Mouse (Mus musculus) hindbrain, postnatal 0 days (tissue): ENCODE measurements around the gene Fam71e1. TPM values are rescaled to one million over a fixed set of nuclear protein-coding genes. Genes with fewer than 3 reads are reported as not detected.

ENCODE experiments used
- ATAC-seq: fragments of 200-750 bp; cut with Nextera tagmentation; 2 replicates; pipeline ENCODE4 v1.8.0; 2017; ENCODE audit warnings: mild to moderate bottlenecking, moderate TSS enrichment, moderate library complexity
- DNase-seq: peaks from one replicate; pipeline ENCODE4 v3.0.0-alpha.2; 2015; ENCODE audit warnings: low spot score
- H3K27ac ChIP-seq: fragments of 300-500 bp; sonication (generic); 2 replicates; pipeline ENCODE4 v1.5.1; 2014; ENCODE audit warnings: mild to moderate bottlenecking
- H3K27me3 ChIP-seq: fragments of 300-500 bp; sonication (generic); 2 replicates; pipeline ENCODE4 v1.6.1; 2014; ENCODE audit warnings: low read length, mixed read lengths; ENCODE audit not compliant: insufficient read depth
- H3K36me3 ChIP-seq: fragments of 300-500 bp; sonication (generic); 2 replicates; pipeline ENCODE4 v1.6.1; 2014; ENCODE audit warnings: low read length, mixed read lengths; ENCODE audit not compliant: insufficient read depth
- H3K4me1 ChIP-seq: fragments of 300-500 bp; sonication (generic); 2 replicates; pipeline ENCODE4 v1.6.1; 2014; ENCODE audit warnings: antibody characterized with exemption, low read length, mixed read lengths; ENCODE audit not compliant: insufficient read depth
- H3K4me2 ChIP-seq: fragments of 300-500 bp; sonication (generic); 2 replicates; pipeline ENCODE4 v1.6.1; 2014; ENCODE audit warnings: low read depth, mild to moderate bottlenecking, low read length, moderate library complexity, mixed read lengths
- H3K4me3 ChIP-seq: fragments of 300-500 bp; sonication (generic); 2 replicates; pipeline ENCODE4 v1.5.1; 2014; ENCODE audit warnings: low read length
- H3K9ac ChIP-seq: fragments of 300-500 bp; sonication (generic); replicated peaks from 2 replicates; pipeline ENCODE4 v1.6.1; 2014; ENCODE audit warnings: mild to moderate bottlenecking, low read length, moderate library complexity, mixed read lengths
- H3K9me3 ChIP-seq: fragments of 300-500 bp; sonication (generic); 2 replicates; pipeline ENCODE4 v1.6.1; 2016; ENCODE audit warnings: low read length, mixed read lengths
- CTCF ChIP-seq: IDR thresholded peaks from 2 replicates; pipeline ENCODE4 v1.5.1; 2016; ENCODE audit warnings: antibody characterized with exemption, control low read depth, low read depth
- WGBS: fragments of 180-500 bp; shearing (Covaris S2); extraction: QIAGEN DNeasy Blood & Tissue Kit; methylation state at CpG from one replicate; pipeline ENCODE4 v1.1.7; 2014; 5-methylcytosine and 5-hydroxymethylcytosine counted together
- polyA plus RNA-seq: library from polyadenylated mRNA; unstranded; fragments of >200 nt; fragmentation: Nextera tagmentation; extraction: Ambion mirVana; gene quantifications from 2 replicates; pipeline ENCODE4 v1.2.1, GENCODE M21; 2015
- total RNA-seq: library from RNA; depleted of rRNA; stranded (reverse); fragments of >200 nt; gene quantifications from 2 replicates; pipeline ENCODE4 v1.2.3, GENCODE M21; 2014

Fam71e1 gene
- total and polyA plus RNA-seq, 2 experiments from 2014 or later = 19.8 to 26.7 TPM

GRCm38 (mm10) chr7:44462218-44463055, 33.9 kb upstream of the Fam71e1 start:
- ATAC-seq (no peak), DNase-seq (peak; percentile 70)
- Histone ChIP-seq H3K9me3 (no peaks in the 10 kb centered on the region), H3K36me3 (peaks cover 42% of the 10 kb centered on the region), H3K4me3 (no peak overlapping the region), H3K4me2 (no peak overlapping the region), H3K27me3 (no peaks in the 10 kb centered on the region), H3K27ac (peak overlapping the region; percentile 36), H3K4me1 (peaks cover 15% of the 10 kb centered on the region), H3K9ac (no peak overlapping the region; the same call in 1 of the 2 replicates)
- peak; percentile 46 for TF ChIP-seq CTCF
- 35% methylated on average over 73 of the region's 77 CpGs for WGBS

GRCm38 (mm10) chr7:44463056-44463425, 33.3 kb upstream of the Fam71e1 start:
- ATAC-seq = no peak

GRCm38 (mm10) chr7:44463556-44464225, 32.7 kb upstream of the Fam71e1 start:
- H3K4me3 ChIP-seq = no peak overlapping the region
- ATAC-seq = no peak
- H3K4me2 ChIP-seq = no peak overlapping the region
- TF ChIP-seq CTCF = no peak
- H3K9me3 ChIP-seq = no peaks in the 10 kb centered on the region
- 78% methylated on average over 10 of the region's 10 CpGs for WGBS
- H3K9ac ChIP-seq = no peak overlapping the region
- peaks cover 21% of the 10 kb centered on the region for H3K4me1 ChIP-seq
- H3K27ac ChIP-seq = peak overlapping the region; percentile 89
- peaks cover 42% of the 10 kb centered on the region for H3K36me3 ChIP-seq
- peak; percentile 13 for DNase-seq
- H3K27me3 ChIP-seq = no peaks in the 10 kb centered on the region

More at GRCm38 (mm10) chr7:44463056-44463425, 33.3 kb upstream of the Fam71e1 start:
- TF ChIP-seq CTCF = no peak
- DNase-seq = no peak
- Histone ChIP-seq H3K9me3 (no peaks in the 10 kb centered on the region), H3K4me3 (no peak overlapping the region), H3K4me2 (no peak overlapping the region), H3K36me3 (peaks cover 42% of the 10 kb centered on the region), H3K9ac (no peak overlapping the region; the same call in 1 of the 2 replicates), H3K4me1 (peaks cover 16% of the 10 kb centered on the region), H3K27me3 (no peaks in the 10 kb centered on the region), H3K27ac (peak overlapping the region; percentile 89; the same call in 1 of the 2 replicates)
- WGBS = 41% methylated on average over 8 of the region's 8 CpGs

- no peaks in the 10 kb centered on the region for H3K27me3 ChIP-seq
- 6% methylated on average over 4 of the region's 4 CpGs for WGBS
- no peak for TF ChIP-seq CTCF
- peaks cover 29% of the 10 kb centered on the region for H3K4me1 ChIP-seq
- no peak overlapping the region for H3K4me3 ChIP-seq
- H3K9ac ChIP-seq = 0 out of 2 replicates have a peak overlapping the region, but pooled peaks have one; percentile 21
- H3K9me3 ChIP-seq = no peaks in the 10 kb centered on the region
- peak; percentile 94 for DNase-seq
- peaks cover 34% of the 10 kb centered on the region for H3K36me3 ChIP-seq
- ATAC-seq = peak; percentile 18
- no peak overlapping the region for H3K4me2 ChIP-seq
- H3K27ac ChIP-seq = peak overlapping the region; percentile 89
Measured at GRCm38 (mm10) chr7:44464511-44464910, 31.9 kb upstream of the Fam71e1 start.

- H3K27me3 ChIP-seq = no peaks in the 10 kb centered on the region
- H3K4me1 ChIP-seq = peaks cover 31% of the 10 kb centered on the region
- 43% methylated on average over 2 of the region's 2 CpGs for WGBS
- H3K36me3 ChIP-seq = peaks cover 32% of the 10 kb centered on the region
- DNase-seq (peak; percentile 23), ATAC-seq (no peak)
- no peak for TF ChIP-seq CTCF
- no peak within 1 kb of the TSS for H3K4me2 ChIP-seq
- 0 out of 2 replicates have a peak within 1 kb of the TSS, but pooled peaks have one; percentile 21 for H3K9ac ChIP-seq
- H3K27ac ChIP-seq = peak within 1 kb of the TSS; percentile 89
- no peak within 1 kb of the TSS for H3K4me3 ChIP-seq
- no peaks in the 10 kb centered on the region for H3K9me3 ChIP-seq
Measured at GRCm38 (mm10) chr7:44465111-44465510, 31.3 kb upstream of the Fam71e1 start, which contains the start of gene Aspdh. Aspdh (plus strand) TSS chr7:44465391.

- H3K4me3 ChIP-seq = no peak overlapping the region
- H3K4me1 ChIP-seq = peaks cover 31% of the 10 kb centered on the region
- 70% methylated on average over 10 of the region's 10 CpGs for WGBS
- no peaks in the 10 kb centered on the region for H3K27me3 ChIP-seq
- no peak overlapping the region for H3K4me2 ChIP-seq
- no peaks in the 10 kb centered on the region for H3K9me3 ChIP-seq
- DNase-seq (peak; percentile 4), ATAC-seq (no peak)
- H3K9ac ChIP-seq = no peak overlapping the region
- H3K27ac ChIP-seq = peak overlapping the region; percentile 89
- peaks cover 26% of the 10 kb centered on the region for H3K36me3 ChIP-seq
- TF ChIP-seq CTCF = no peak
Measured at GRCm38 (mm10) chr7:44466006-44466887, 30.1 kb upstream of the Fam71e1 start.
